Mouse (Mus musculus) hindbrain, embryonic 14.5 days (tissue): ENCODE measurements at regions not wholly inside any gene's neighbourhood (a gene's known extent, or its start where the extent isn't known, plus 50 kb on each side); places are given as distances from the start of the nearest gene placed in this dataset.

Experiments used
- ATAC-seq: fragments of 200-750 bp; cut with Nextera tagmentation; 2 replicates; pipeline ENCODE4 v1.8.0; 2017; ENCODE audit warnings: moderate number of reproducible peaks, mild to moderate bottlenecking, moderate TSS enrichment, moderate library complexity; ENCODE audit not compliant: low FRiP score
- DNase-seq: peaks from one replicate; pipeline ENCODE4 v3.0.0-alpha.2; 2015; ENCODE audit warnings: low spot score
- H3K27ac ChIP-seq: fragments of 300-500 bp; sonication (generic); 2 replicates; pipeline ENCODE4 v1.5.1; 2014; ENCODE audit warnings: mild to moderate bottlenecking, moderate library complexity
- H3K27me3 ChIP-seq: fragments of 300-500 bp; sonication (generic); 2 replicates; pipeline ENCODE4 v1.6.1; 2014; ENCODE audit warnings: mild to moderate bottlenecking, low read length, mixed read lengths; ENCODE audit not compliant: control insufficient read depth, insufficient read depth
- H3K36me3 ChIP-seq: fragments of 300-500 bp; sonication (generic); replicated peaks from 2 replicates; pipeline ENCODE4 v1.6.1; 2014; ENCODE audit not compliant: control insufficient read depth, insufficient read depth
- H3K4me1 ChIP-seq: fragments of 300-500 bp; sonication (generic); replicated peaks from 2 replicates; pipeline ENCODE4 v1.6.1; 2014; ENCODE audit warnings: antibody characterized with exemption, low read length, mixed read lengths; ENCODE audit not compliant: control insufficient read depth, insufficient read depth
- H3K4me2 ChIP-seq: fragments of 300-500 bp; sonication (generic); replicated peaks from 2 replicates; pipeline ENCODE4 v1.6.1; 2014; ENCODE audit warnings: mild to moderate bottlenecking, moderate library complexity
- H3K4me3 ChIP-seq: fragments of 300-500 bp; sonication (generic); replicated peaks from 2 replicates; pipeline ENCODE4 v1.5.1; 2014; ENCODE audit warnings: mild to moderate bottlenecking, low read length
- H3K9ac ChIP-seq: fragments of 300-500 bp; sonication (generic); 2 replicates; pipeline ENCODE4 v1.6.1; 2014
- H3K9me3 ChIP-seq: fragments of 300-500 bp; sonication (generic); 2 replicates; pipeline ENCODE4 v1.6.1; 2016; ENCODE audit warnings: low read length; ENCODE audit not compliant: control insufficient read depth
- WGBS: fragments of 180-500 bp; shearing (Covaris S2); extraction: QIAGEN DNeasy Blood & Tissue Kit; methylation state at CpG from one replicate; pipeline ENCODE4 v1.1.7; 2014; 5-methylcytosine and 5-hydroxymethylcytosine counted together

DNA sequence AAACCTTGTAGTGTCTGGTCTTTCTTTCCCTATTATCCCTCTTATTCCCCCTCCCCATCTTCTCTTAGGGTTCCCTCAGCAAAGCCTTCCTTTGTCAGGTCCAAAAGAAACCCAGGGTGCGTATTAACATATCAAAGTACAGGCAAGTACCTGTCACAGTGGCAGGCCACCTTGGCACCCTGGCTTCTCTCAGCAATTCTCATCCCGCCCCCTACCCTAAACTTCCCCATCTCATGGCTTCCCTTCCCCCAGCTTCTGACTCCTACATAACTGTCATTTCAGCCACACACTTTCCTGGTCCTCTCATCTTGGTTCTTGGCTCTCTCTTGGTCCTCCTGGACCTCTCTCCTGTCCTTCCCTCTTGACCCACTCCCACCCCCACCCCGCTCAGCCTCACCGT is 112.8 kb upstream of the Gdf10 start:
- H3K4me1 ChIP-seq, result peaks cover 5% of the 10 kb centered on the region; the same call in 1 of the 2 replicates
- H3K36me3 ChIP-seq, result no peaks in the 10 kb centered on the region
- WGBS, result 83% methylated on average over 4 of the region's 4 CpGs
- no peak overlapping the region for H3K4me3 ChIP-seq
- H3K27ac ChIP-seq, result no peak overlapping the region
- ATAC-seq (no peak), DNase-seq (no peak)
- H3K4me2 ChIP-seq, result no peak overlapping the region
- H3K9me3 ChIP-seq, result no peaks in the 10 kb centered on the region
- no peak overlapping the region for H3K9ac ChIP-seq
- H3K27me3 ChIP-seq, result no peaks in the 10 kb centered on the region

DNA sequence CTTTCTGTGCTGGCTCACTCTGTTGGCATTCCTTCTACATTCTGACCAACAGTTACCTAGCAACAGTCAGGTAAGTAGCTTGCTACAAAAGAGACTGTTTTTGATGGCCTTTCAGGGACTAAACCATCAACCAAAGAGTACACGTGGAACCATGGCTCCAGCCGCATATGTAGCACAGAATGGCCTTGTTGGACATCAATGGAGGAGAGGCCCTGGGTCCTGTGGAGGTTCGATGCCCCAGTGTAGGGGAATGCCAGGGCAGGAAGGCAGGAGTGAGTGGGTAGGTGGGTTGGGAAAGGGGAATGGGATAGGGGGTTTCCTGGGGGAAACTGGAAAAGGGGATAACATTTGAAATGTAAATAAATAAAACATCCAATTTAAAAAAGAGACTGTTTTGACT is 112.1 kb upstream of the Gdf10 start:
- H3K9ac ChIP-seq, result no peak overlapping the region
- ATAC-seq, result no peak
- no peak overlapping the region for H3K4me2 ChIP-seq
- H3K4me1 ChIP-seq, result peaks cover 5% of the 10 kb centered on the region; the same call in 1 of the 2 replicates
- DNase-seq, result no peak
- H3K4me3 ChIP-seq, result no peak overlapping the region
- H3K9me3 ChIP-seq, result no peaks in the 10 kb centered on the region
- no peaks in the 10 kb centered on the region for H3K27me3 ChIP-seq
- H3K36me3 ChIP-seq, result no peaks in the 10 kb centered on the region
- WGBS, result 60% methylated on average over 3 of the region's 3 CpGs
- H3K27ac ChIP-seq, result no peak overlapping the region

DNA sequence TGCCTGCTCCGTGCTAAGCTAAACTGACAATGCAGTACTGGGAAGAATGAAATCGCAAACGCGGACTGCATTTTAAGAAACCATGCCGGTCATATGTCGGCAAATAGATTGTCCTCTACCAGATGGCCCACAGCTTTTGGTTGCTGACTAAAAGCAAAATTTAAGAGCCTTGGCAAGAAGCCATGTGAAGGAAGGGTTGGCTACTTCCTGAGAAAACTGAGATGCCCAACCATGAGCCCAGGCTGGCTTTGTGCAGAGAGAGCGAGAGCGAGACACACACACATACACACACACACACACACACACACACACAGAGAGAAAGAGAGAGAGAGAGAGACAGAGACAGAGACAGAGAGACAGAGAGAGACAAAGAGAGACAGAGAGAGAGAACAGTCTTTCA is 111.1 kb upstream of the Gdf10 start:
- H3K4me3 ChIP-seq, result no peak overlapping the region
- H3K4me1 ChIP-seq, result peaks cover 5% of the 10 kb centered on the region; the same call in 1 of the 2 replicates
- no peaks in the 10 kb centered on the region for H3K9me3 ChIP-seq
- no peak overlapping the region for H3K4me2 ChIP-seq
- H3K27ac ChIP-seq, result no peak overlapping the region
- H3K9ac ChIP-seq, result no peak overlapping the region
- no peaks in the 10 kb centered on the region for H3K27me3 ChIP-seq
- ATAC-seq (no peak), DNase-seq (no peak)
- WGBS, result 78% methylated on average over 8 of the region's 8 CpGs
- H3K36me3 ChIP-seq, result no peaks in the 10 kb centered on the region

DNA sequence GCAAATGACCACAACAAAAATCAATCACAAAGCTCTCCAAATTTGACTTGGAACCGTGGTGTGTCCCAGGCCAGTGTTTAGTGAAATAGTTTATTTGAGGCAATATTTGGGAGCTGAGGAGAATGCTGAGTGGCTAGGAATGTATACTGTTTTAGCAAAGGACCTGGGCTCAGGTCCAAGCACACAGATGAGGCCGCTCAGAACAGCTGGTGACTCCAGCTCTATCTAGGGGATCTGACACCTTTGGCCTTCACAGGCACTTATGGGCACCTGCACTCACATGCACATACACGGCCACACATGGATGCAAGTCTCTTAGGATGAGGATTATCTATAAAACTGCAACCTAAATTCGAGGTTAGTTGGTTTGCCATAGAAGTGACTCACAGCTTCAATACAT is 110.6 kb upstream of the Gdf10 start:
- Histone ChIP-seq H3K36me3 (no peaks in the 10 kb centered on the region), H3K4me2 (no peak overlapping the region), H3K9me3 (no peaks in the 10 kb centered on the region), H3K27me3 (no peaks in the 10 kb centered on the region), H3K9ac (no peak overlapping the region), H3K4me1 (peaks cover 5% of the 10 kb centered on the region; the same call in 1 of the 2 replicates), H3K4me3 (no peak overlapping the region), H3K27ac (no peak overlapping the region)
- 79% methylated on average over 4 of the region's 4 CpGs for WGBS
- DNase-seq (no peak), ATAC-seq (no peak)

DNA sequence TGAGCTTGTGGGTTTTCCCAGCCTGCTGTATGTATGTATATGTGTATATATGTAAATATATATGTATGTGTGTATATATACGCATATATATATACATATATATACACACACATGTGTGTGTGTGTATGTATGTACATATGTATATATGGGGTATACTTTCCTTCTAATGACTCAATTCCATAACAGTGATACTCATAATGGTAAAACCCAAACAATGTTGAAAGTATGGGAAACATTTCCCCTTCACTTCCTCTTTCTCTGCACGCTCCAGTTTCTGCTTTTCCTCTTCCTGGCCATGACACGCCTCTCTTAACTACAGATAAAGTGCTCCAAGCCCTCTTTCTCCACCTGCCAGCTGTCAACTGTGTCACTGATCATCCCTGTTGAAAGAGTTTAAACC is 110.1 kb upstream of the Gdf10 start:
- H3K4me1 ChIP-seq, result peaks cover 5% of the 10 kb centered on the region; the same call in 1 of the 2 replicates
- no peak overlapping the region for H3K4me2 ChIP-seq
- ATAC-seq, result no peak
- 94% methylated on average over 3 of the region's 3 CpGs for WGBS
- no peak overlapping the region for H3K27ac ChIP-seq
- H3K36me3 ChIP-seq, result no peaks in the 10 kb centered on the region
- no peak for DNase-seq
- H3K9me3 ChIP-seq, result no peaks in the 10 kb centered on the region
- no peak overlapping the region for H3K9ac ChIP-seq
- no peak overlapping the region for H3K4me3 ChIP-seq
- no peaks in the 10 kb centered on the region for H3K27me3 ChIP-seq

DNA sequence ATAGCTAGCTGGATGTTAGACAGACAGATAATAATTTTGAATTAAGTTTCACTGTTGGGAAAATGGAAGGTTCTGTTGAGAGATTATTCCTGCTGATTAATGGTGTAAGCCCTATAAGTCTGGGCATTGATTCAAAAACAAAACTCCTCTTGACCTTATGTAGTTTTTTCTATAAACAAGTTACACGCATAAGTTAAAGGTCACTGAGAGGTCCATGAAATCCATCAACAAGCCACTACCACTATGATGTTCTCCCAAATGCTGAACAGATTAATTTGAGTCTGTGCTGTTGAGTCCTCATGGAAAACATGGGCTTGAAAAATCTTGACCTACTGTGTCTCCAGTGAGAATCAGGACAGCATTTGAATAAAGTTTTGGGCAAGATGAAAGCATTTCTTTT is 109.3 kb upstream of the Gdf10 start:
- no peak overlapping the region for H3K9ac ChIP-seq
- no peaks in the 10 kb centered on the region for H3K27me3 ChIP-seq
- no peak overlapping the region for H3K4me3 ChIP-seq
- no peak overlapping the region for H3K4me2 ChIP-seq
- H3K27ac ChIP-seq, result no peak overlapping the region
- 78% methylated on average over 1 of the region's 1 CpGs for WGBS
- no peaks in the 10 kb centered on the region for H3K36me3 ChIP-seq
- no peaks in the 10 kb centered on the region for H3K4me1 ChIP-seq
- H3K9me3 ChIP-seq, result no peaks in the 10 kb centered on the region
- no peak for ATAC-seq
- no peak for DNase-seq

DNA sequence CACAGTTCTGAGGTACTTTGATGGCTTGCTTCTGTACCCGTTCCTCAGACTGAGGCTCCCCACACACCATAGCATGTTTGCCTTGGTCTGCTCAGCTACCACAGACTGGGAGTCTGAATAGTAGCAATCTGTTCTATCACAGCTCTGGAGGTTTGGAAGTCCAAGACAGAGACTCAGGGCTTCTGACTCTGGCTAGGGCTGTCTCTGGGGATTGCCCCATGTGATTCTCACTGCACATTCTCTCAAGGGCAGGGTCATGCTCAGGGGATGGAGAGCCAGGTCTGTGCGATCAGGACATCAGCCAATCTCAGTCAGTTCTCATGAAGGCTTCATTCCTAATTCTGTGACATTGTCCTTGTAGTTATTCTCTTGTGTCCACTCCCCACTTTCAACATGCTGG is 108.8 kb upstream of the Gdf10 start:
- no peaks in the 10 kb centered on the region for H3K4me1 ChIP-seq
- H3K27ac ChIP-seq, result no peak overlapping the region
- H3K4me3 ChIP-seq, result no peak overlapping the region
- no peaks in the 10 kb centered on the region for H3K9me3 ChIP-seq
- ATAC-seq (no peak), DNase-seq (no peak)
- H3K9ac ChIP-seq, result no peak overlapping the region
- H3K36me3 ChIP-seq, result no peaks in the 10 kb centered on the region
- no peak overlapping the region for H3K4me2 ChIP-seq
- H3K27me3 ChIP-seq, result no peaks in the 10 kb centered on the region
- 87% methylated on average over 2 of the region's 2 CpGs for WGBS

DNA sequence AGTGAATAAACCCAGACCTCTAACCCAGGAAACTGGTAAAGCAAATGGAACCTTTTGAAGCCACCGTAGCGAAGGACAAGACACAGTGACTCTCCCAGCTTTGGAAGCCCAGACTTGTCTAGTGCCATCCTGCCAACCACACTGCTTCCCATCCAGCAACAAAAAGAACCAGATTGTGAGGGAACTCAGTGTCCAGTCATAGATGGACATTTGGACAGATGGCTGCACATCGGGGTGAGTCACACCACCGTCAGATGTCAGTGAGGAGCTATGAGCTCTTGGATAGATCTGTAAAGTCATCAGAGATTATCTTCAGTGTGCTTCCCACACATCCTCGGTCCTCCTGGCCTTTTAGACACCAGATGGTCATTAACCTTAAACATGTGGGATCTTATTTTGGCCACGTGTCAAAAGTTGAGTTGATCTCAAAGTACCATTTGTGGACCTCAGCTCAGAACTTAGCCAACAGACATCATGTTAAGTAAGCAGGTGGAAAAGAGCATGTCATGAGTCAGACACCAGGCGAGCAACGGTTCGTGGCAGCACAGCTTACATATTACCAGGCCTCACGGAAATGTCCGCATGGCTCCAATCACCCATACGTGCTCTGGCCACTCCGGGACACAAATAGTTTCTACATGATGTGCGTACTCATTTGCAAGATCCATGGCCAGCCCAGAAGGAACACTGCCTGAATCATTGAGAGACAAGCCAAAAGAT is 102.7 kb upstream of the Gdf10 start:
- H3K4me1 ChIP-seq, result no peaks in the 10 kb centered on the region; the same call in 1 of the 2 replicates
- H3K27ac ChIP-seq, result no peak overlapping the region
- no peak for DNase-seq
- H3K4me3 ChIP-seq, result no peak overlapping the region
- ATAC-seq, result no peak
- 93% methylated on average over 14 of the region's 14 CpGs for WGBS
- H3K36me3 ChIP-seq, result no peaks in the 10 kb centered on the region
- no peak overlapping the region for H3K4me2 ChIP-seq
- no peak overlapping the region for H3K9ac ChIP-seq
- 0 out of 2 replicates have a peak, but pooled peaks cover 4% of the 10 kb centered on the region for H3K27me3 ChIP-seq
- H3K9me3 ChIP-seq, result no peaks in the 10 kb centered on the region

DNA sequence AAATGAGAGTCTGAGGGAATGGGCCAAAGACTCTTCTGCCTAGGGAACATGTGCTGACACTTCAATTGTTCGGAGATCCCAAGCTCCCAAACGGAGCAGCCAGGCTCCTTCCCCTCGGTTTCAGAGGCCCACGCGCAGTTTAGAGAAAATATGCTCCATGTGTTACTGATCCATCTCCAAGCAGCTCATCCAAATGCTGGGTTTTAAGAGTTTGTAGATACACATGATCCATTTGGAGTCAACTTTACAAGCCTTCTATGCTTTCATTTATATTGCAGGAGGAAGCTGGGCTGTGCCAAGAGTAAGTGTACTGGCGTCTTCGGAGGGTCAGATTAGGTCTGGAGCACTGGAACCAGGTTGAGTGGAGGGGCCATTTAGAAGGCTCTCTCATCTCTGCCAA is 102.0 kb upstream of the Gdf10 start:
- H3K4me1 ChIP-seq, result no peaks in the 10 kb centered on the region; the same call in 1 of the 2 replicates
- WGBS, result 83% methylated on average over 7 of the region's 7 CpGs
- H3K27me3 ChIP-seq, result 0 out of 2 replicates have a peak, but pooled peaks cover 4% of the 10 kb centered on the region
- H3K4me3 ChIP-seq, result no peak overlapping the region
- ATAC-seq, result no peak
- no peak for DNase-seq
- H3K36me3 ChIP-seq, result no peaks in the 10 kb centered on the region
- H3K9ac ChIP-seq, result no peak overlapping the region
- no peaks in the 10 kb centered on the region for H3K9me3 ChIP-seq
- H3K27ac ChIP-seq, result no peak overlapping the region
- no peak overlapping the region for H3K4me2 ChIP-seq
